Mouse (Mus musculus) forebrain, embryonic 10.5 days (tissue): ENCODE measurements at regions not wholly inside any gene's neighbourhood (a gene's known extent, or its start where the extent isn't known, plus 50 kb on each side); places are given as distances from the start of the nearest gene placed in this dataset.

Experiments
- DNase-seq: peaks from one replicate; pipeline ENCODE4 v3.0.0-alpha.2; 2017; ENCODE audit warnings: low spot score; ENCODE audit errors: extremely low spot score
- H3K27ac ChIP-seq: fragments of 300-500 bp; sonication (generic); 2 replicates; pipeline ENCODE4 v1.5.1; 2016; ENCODE audit warnings: mild to moderate bottlenecking
- H3K27me3 ChIP-seq: fragments of 300-500 bp; sonication (generic); 2 replicates; pipeline ENCODE4 v1.6.1; 2016; ENCODE audit warnings: mild to moderate bottlenecking; ENCODE audit not compliant: poor library complexity, severe bottlenecking
- H3K36me3 ChIP-seq: fragments of 300-500 bp; sonication (generic); replicated peaks from 2 replicates; pipeline ENCODE4 v1.6.1; 2016; ENCODE audit warnings: mild to moderate bottlenecking, moderate library complexity
- H3K4me1 ChIP-seq: fragments of 300-500 bp; sonication (generic); 2 replicates; pipeline ENCODE4 v1.6.1; 2016
- H3K4me3 ChIP-seq: fragments of 300-500 bp; sonication (generic); 2 replicates; pipeline ENCODE4 v1.5.1; 2016; ENCODE audit warnings: mild to moderate bottlenecking, moderate library complexity
- H3K9me3 ChIP-seq: fragments of 300-500 bp; sonication (generic); 2 replicates; pipeline ENCODE4 v1.6.1; 2016; ENCODE audit warnings: mild to moderate bottlenecking, moderate library complexity
- WGBS: fragments of 180-500 bp; shearing (Covaris S2); methylation state at CpG from one replicate; pipeline ENCODE4 v1.1.7; 2016; 5-methylcytosine and 5-hydroxymethylcytosine counted together

GRCm38 (mm10) chr3:39559460-39560041, 672.8 kb downstream of the Fat4 start:
- no peak for DNase-seq
- no peak overlapping the region for H3K27ac ChIP-seq
- no peaks in the 10 kb centered on the region for H3K27me3 ChIP-seq
- H3K36me3 ChIP-seq: no peaks in the 10 kb centered on the region
- WGBS: 92% methylated on average over 3 of the region's 3 CpGs
- no peaks in the 10 kb centered on the region for H3K9me3 ChIP-seq
- no peaks in the 10 kb centered on the region for H3K4me1 ChIP-seq
- no peak overlapping the region for H3K4me3 ChIP-seq

- H3K4me3 ChIP-seq: no peak overlapping the region
- peak; percentile 15 for DNase-seq
- 70% methylated on average over 1 of the region's 1 CpGs for WGBS
- H3K9me3 ChIP-seq: no peaks in the 10 kb centered on the region
- no peaks in the 10 kb centered on the region for H3K27me3 ChIP-seq
- H3K27ac ChIP-seq: no peak overlapping the region
- no peaks in the 10 kb centered on the region for H3K36me3 ChIP-seq
- H3K4me1 ChIP-seq: no peaks in the 10 kb centered on the region
Measured at GRCm38 (mm10) chr3:39560951-39561350, 674.2 kb downstream of the Fat4 start.

- Histone ChIP-seq H3K36me3 (no peaks in the 10 kb centered on the region), H3K27me3 (no peaks in the 10 kb centered on the region), H3K4me1 (peaks cover 4% of the 10 kb centered on the region), H3K9me3 (no peaks in the 10 kb centered on the region), H3K4me3 (no peak overlapping the region), H3K27ac (peak overlapping the region; percentile 1; the same call in 1 of the 2 replicates)
- WGBS: 69% methylated on average over 5 of the region's 5 CpGs
- DNase-seq: no peak
Measured at GRCm38 (mm10) chr3:39571444-39572237, 684.9 kb downstream of the Fat4 start.

- WGBS: 74% methylated on average over 3 of the region's 3 CpGs
- no peak for DNase-seq
Measured at GRCm38 (mm10) chr3:39575200-39575599, 688.5 kb downstream of the Fat4 start.

GRCm38 (mm10) chr3:39591312-39591711, 704.6 kb downstream of the Fat4 start:
- Histone ChIP-seq H3K27me3 (no peaks in the 10 kb centered on the region), H3K4me3 (no peak overlapping the region), H3K27ac (no peak overlapping the region), H3K4me1 (no peaks in the 10 kb centered on the region), H3K9me3 (no peaks in the 10 kb centered on the region), H3K36me3 (no peaks in the 10 kb centered on the region)
- no peak for DNase-seq
- WGBS: 88% methylated on average over 2 of the region's 2 CpGs

More at GRCm38 (mm10) chr3:39575200-39575599, 688.5 kb downstream of the Fat4 start:
- no peaks in the 10 kb centered on the region for H3K9me3 ChIP-seq
- H3K4me3 ChIP-seq: no peak overlapping the region
- no peaks in the 10 kb centered on the region for H3K27me3 ChIP-seq
- no peak overlapping the region for H3K27ac ChIP-seq
- no peaks in the 10 kb centered on the region for H3K36me3 ChIP-seq
- H3K4me1 ChIP-seq: peaks cover 4% of the 10 kb centered on the region

GRCm38 (mm10) chr3:39592349-39593117, 705.8 kb downstream of the Fat4 start:
- no peaks in the 10 kb centered on the region for H3K27me3 ChIP-seq
- no peak for DNase-seq
- H3K9me3 ChIP-seq: no peaks in the 10 kb centered on the region
- H3K4me1 ChIP-seq: no peaks in the 10 kb centered on the region
- H3K36me3 ChIP-seq: no peaks in the 10 kb centered on the region
- WGBS: 89% methylated on average over 4 of the region's 4 CpGs
- H3K4me3 ChIP-seq: no peak overlapping the region
- H3K27ac ChIP-seq: no peak overlapping the region

GRCm38 (mm10) chr3:39609937-39610336, 723.2 kb downstream of the Fat4 start:
- Histone ChIP-seq H3K4me1 (no peaks in the 10 kb centered on the region), H3K36me3 (no peaks in the 10 kb centered on the region), H3K27ac (no peak overlapping the region), H3K27me3 (no peaks in the 10 kb centered on the region), H3K9me3 (no peaks in the 10 kb centered on the region), H3K4me3 (no peak overlapping the region)
- 77% methylated on average over 3 of the region's 3 CpGs for WGBS
- DNase-seq: no peak

- 90% methylated on average over 7 of the region's 7 CpGs for WGBS
Measured at GRCm38 (mm10) chr3:39612408-39612807, 725.7 kb downstream of the Fat4 start.

GRCm38 (mm10) chr3:39637924-39638323, 751.2 kb downstream of the Fat4 start:
- 91% methylated on average over 5 of the region's 5 CpGs for WGBS
- no peaks in the 10 kb centered on the region for H3K9me3 ChIP-seq
- H3K36me3 ChIP-seq: no peaks in the 10 kb centered on the region
- DNase-seq: no peak
- H3K4me3 ChIP-seq: no peak overlapping the region
- no peak overlapping the region for H3K27ac ChIP-seq
- no peaks in the 10 kb centered on the region for H3K27me3 ChIP-seq
- H3K4me1 ChIP-seq: no peaks in the 10 kb centered on the region

More at GRCm38 (mm10) chr3:39612408-39612807, 725.7 kb downstream of the Fat4 start:
- Histone ChIP-seq H3K9me3 (no peaks in the 10 kb centered on the region), H3K27me3 (no peaks in the 10 kb centered on the region), H3K36me3 (no peaks in the 10 kb centered on the region), H3K4me3 (no peak overlapping the region), H3K27ac (no peak overlapping the region), H3K4me1 (no peaks in the 10 kb centered on the region)
- DNase-seq: no peak

GRCm38 (mm10) chr3:39643194-39643593, 756.5 kb downstream of the Fat4 start:
- H3K4me3 ChIP-seq: no peak overlapping the region
- WGBS: 97% methylated on average over 3 of the region's 3 CpGs
- H3K27me3 ChIP-seq: no peaks in the 10 kb centered on the region
- DNase-seq: no peak
- H3K4me1 ChIP-seq: no peaks in the 10 kb centered on the region
- H3K36me3 ChIP-seq: no peaks in the 10 kb centered on the region
- H3K9me3 ChIP-seq: no peaks in the 10 kb centered on the region
- H3K27ac ChIP-seq: no peak overlapping the region

- H3K4me3 ChIP-seq: no peak overlapping the region
- H3K27ac ChIP-seq: no peak overlapping the region
- WGBS: 96% methylated on average over 3 of the region's 3 CpGs
- no peak for DNase-seq
- no peaks in the 10 kb centered on the region for H3K9me3 ChIP-seq
- H3K27me3 ChIP-seq: no peaks in the 10 kb centered on the region
- H3K4me1 ChIP-seq: no peaks in the 10 kb centered on the region
- no peaks in the 10 kb centered on the region for H3K36me3 ChIP-seq
Measured at GRCm38 (mm10) chr3:39666817-39667216, 780.1 kb downstream of the Fat4 start.

GRCm38 (mm10) chr3:39669145-39669544, 782.4 kb downstream of the Fat4 start:
- no peak overlapping the region for H3K27ac ChIP-seq
- H3K4me3 ChIP-seq: no peak overlapping the region
- no peak for DNase-seq
- H3K4me1 ChIP-seq: no peaks in the 10 kb centered on the region; the same call in 1 of the 2 replicates
- WGBS: 81% methylated on average over 1 of the region's 1 CpGs
- no peaks in the 10 kb centered on the region for H3K9me3 ChIP-seq
- no peaks in the 10 kb centered on the region for H3K36me3 ChIP-seq
- no peaks in the 10 kb centered on the region for H3K27me3 ChIP-seq

GRCm38 (mm10) chr3:39673997-39674396, 787.3 kb downstream of the Fat4 start:
- DNase-seq: no peak
- WGBS: 90% methylated on average over 7 of the region's 7 CpGs
- H3K9me3 ChIP-seq: no peaks in the 10 kb centered on the region

More at GRCm38 (mm10) chr3:39673997-39674396, 787.3 kb downstream of the Fat4 start:
- no peak overlapping the region for H3K27ac ChIP-seq
- H3K36me3 ChIP-seq: no peaks in the 10 kb centered on the region
- no peaks in the 10 kb centered on the region for H3K27me3 ChIP-seq
- H3K4me3 ChIP-seq: no peak overlapping the region
- H3K4me1 ChIP-seq: no peaks in the 10 kb centered on the region; the same call in 1 of the 2 replicates
